25 mouse cellular contexts compared by ENCODE assay signal in genomic region chr2:51008251-51008533, GRCm38 (mm10).
DNase-seq lines count a peak whose midpoint lies in the region; ATAC-seq and TF ChIP-seq lines count a peak whose summit lies in the region.
"Had no signal": no experiment of that assay in that cellular context is flagged by ENCODE, and none has a peak within 500 bp of the region (broad histone marks: within the 10 kb centered on the region; RNA-seq: fewer than 3 reads in every experiment).

No protein-coding gene starts in this region.

- peak overlapping the region; percentile 51 for H3K27ac ChIP-seq in hindbrain, embryonic 10.5 days
- no peak overlapping the region for H3K27ac ChIP-seq in hindbrain, postnatal 0 days
- H3K27ac ChIP-seq in midbrain, embryonic 13.5 days = 0 out of 2 replicates have a peak overlapping the region, but pooled peaks have one; percentile 21
- no peak overlapping the region for H3K27ac ChIP-seq in midbrain, postnatal 0 days (ENCODE audit: low read depth, low read length)
- H3K27ac ChIP-seq in intestine, embryonic 16.5 days (ENCODE audit: low read length) = no peak overlapping the region
- H3K27ac ChIP-seq: embryonic facial prominence, embryonic 12.5 days; liver, embryonic 12.5 days; macrophage; stomach, embryonic 15.5 days had no signal

- ATAC-seq in hindbrain, postnatal 0 days = no peak
- ATAC-seq in midbrain, embryonic 13.5 days = no peak
- ATAC-seq in midbrain, postnatal 0 days (ENCODE audit: low FRiP score) = no peak
- peak; percentile 82 for ATAC-seq in intestine, embryonic 16.5 days
- ATAC-seq: liver, embryonic 12.5 days; liver, postnatal 0 days; lung, postnatal 0 days had no signal

- WGBS in hindbrain, embryonic 10.5 days = 52% methylated on average over 2 of the region's 2 CpGs
- WGBS in hindbrain, postnatal 0 days = 57% methylated on average over 2 of the region's 2 CpGs
- WGBS in midbrain, embryonic 13.5 days = 46% methylated on average over 2 of the region's 2 CpGs
- WGBS in midbrain, postnatal 0 days = 57% methylated on average over 2 of the region's 2 CpGs
- WGBS in intestine, embryonic 16.5 days = 66% methylated on average over 2 of the region's 2 CpGs

- H3K27me3 ChIP-seq in hindbrain, embryonic 10.5 days (ENCODE audit: insufficient read depth, poor library complexity, severe bottlenecking) = no peaks in the 10 kb centered on the region
- no peaks in the 10 kb centered on the region for H3K27me3 ChIP-seq in hindbrain, postnatal 0 days (ENCODE audit: insufficient read depth, low read length)
- no peaks in the 10 kb centered on the region for H3K27me3 ChIP-seq in midbrain, embryonic 13.5 days
- H3K27me3 ChIP-seq in midbrain, postnatal 0 days (ENCODE audit: insufficient read depth, low read length) = no peaks in the 10 kb centered on the region
- no peaks in the 10 kb centered on the region for H3K27me3 ChIP-seq in intestine, embryonic 16.5 days (replicated peaks; ENCODE audit: control insufficient read depth, insufficient read depth, low read length)
- H3K27me3 ChIP-seq: embryonic facial prominence, embryonic 12.5 days; hindbrain, embryonic 12.5 days; liver, embryonic 12.5 days; stomach, embryonic 15.5 days had no signal

- H3K4me3 ChIP-seq in hindbrain, embryonic 10.5 days = no peak overlapping the region
- H3K4me3 ChIP-seq in hindbrain, postnatal 0 days (ENCODE audit: low read length) = no peak overlapping the region
- H3K4me3 ChIP-seq in midbrain, embryonic 13.5 days (replicated peaks) = no peak overlapping the region
- no peak overlapping the region for H3K4me3 ChIP-seq in midbrain, postnatal 0 days (ENCODE audit: low read depth, low read length)
- no peak overlapping the region for H3K4me3 ChIP-seq in intestine, embryonic 16.5 days (ENCODE audit: low read length)
- H3K4me3 ChIP-seq: embryonic facial prominence, embryonic 12.5 days; hindbrain, embryonic 12.5 days; liver, embryonic 12.5 days; stomach, embryonic 15.5 days had no signal

- no peak for DNase-seq in hindbrain, embryonic 10.5 days (ENCODE audit: low spot score)
- DNase-seq in hindbrain, postnatal 0 days (ENCODE audit: low spot score) = no peak
- DNase-seq in midbrain, postnatal 0 days (ENCODE audit: low spot score) = no peak
- DNase-seq in embryo, embryonic 9.5 days (ENCODE audit: extremely low spot score) = no peak
- no peak for DNase-seq in adrenal gland, postnatal 36 days
- DNase-seq: adrenal gland, adult 8-10 months; B cell, adult 2 months; cerebellum, adult 11-12 months; cerebellum, postnatal 10 days; gastrocnemius, postnatal 14 days; kidney, adult 2 months; kidney, postnatal 36 days; left cerebral cortex, postnatal 4 days; liver, postnatal 0 days; right cerebral cortex, postnatal 25 days; thymus, postnatal 25 days had no signal

- H3K36me3 ChIP-seq in hindbrain, embryonic 10.5 days = no peaks in the 10 kb centered on the region
- H3K36me3 ChIP-seq in hindbrain, postnatal 0 days (ENCODE audit: insufficient read depth, low read length) = no peaks in the 10 kb centered on the region
- H3K36me3 ChIP-seq in midbrain, embryonic 13.5 days = no peaks in the 10 kb centered on the region
- peaks cover 6% of the 10 kb centered on the region; the same call in 1 of the 2 replicates for H3K36me3 ChIP-seq in midbrain, postnatal 0 days (ENCODE audit: insufficient read depth, low read length)
- H3K36me3 ChIP-seq in intestine, embryonic 16.5 days (ENCODE audit: control insufficient read depth, insufficient read depth, low read length) = no peaks in the 10 kb centered on the region
- H3K36me3 ChIP-seq: embryonic facial prominence, embryonic 12.5 days; G1E; hindbrain, embryonic 12.5 days; liver, embryonic 12.5 days; stomach, embryonic 15.5 days had no signal

- no peak overlapping the region for H3K4me2 ChIP-seq in hindbrain, postnatal 0 days (ENCODE audit: low read depth, low read length)
- H3K4me2 ChIP-seq in midbrain, embryonic 13.5 days (replicated peaks) = no peak overlapping the region
- no peak overlapping the region for H3K4me2 ChIP-seq in midbrain, postnatal 0 days (ENCODE audit: low read depth, low read length, poor library complexity, severe bottlenecking)
- no peak overlapping the region for H3K4me2 ChIP-seq in intestine, embryonic 16.5 days (ENCODE audit: low read depth, low read length)
- H3K4me2 ChIP-seq: embryonic facial prominence, embryonic 12.5 days; hindbrain, embryonic 12.5 days; liver, embryonic 12.5 days; stomach, embryonic 15.5 days had no signal

- no peak for TF ChIP-seq CTCF in hindbrain, postnatal 0 days (IDR thresholded peaks at IDR 0.05; ENCODE audit: low read depth)
- TF ChIP-seq CTCF in midbrain, postnatal 0 days (IDR thresholded peaks at IDR 0.05) = no peak

- peaks cover 30% of the 10 kb centered on the region for H3K4me1 ChIP-seq in hindbrain, embryonic 10.5 days (replicated peaks)
- H3K4me1 ChIP-seq in hindbrain, postnatal 0 days (ENCODE audit: insufficient read depth, low read length) = no peaks in the 10 kb centered on the region
- peaks cover 16% of the 10 kb centered on the region for H3K4me1 ChIP-seq in midbrain, embryonic 13.5 days (replicated peaks)
- H3K4me1 ChIP-seq in midbrain, postnatal 0 days (ENCODE audit: insufficient read depth, low read length) = no peaks in the 10 kb centered on the region
- 0 out of 2 replicates have a peak, but pooled peaks cover 2% of the 10 kb centered on the region for H3K4me1 ChIP-seq in intestine, embryonic 16.5 days (ENCODE audit: control insufficient read depth, insufficient read depth, low read length)
- H3K4me1 ChIP-seq: liver, embryonic 12.5 days had no signal

- H3K9ac ChIP-seq in hindbrain, postnatal 0 days (replicated peaks; ENCODE audit: low read length) = no peak overlapping the region
- no peak overlapping the region for H3K9ac ChIP-seq in midbrain, embryonic 13.5 days (replicated peaks)
- H3K9ac ChIP-seq in midbrain, postnatal 0 days (replicated peaks; ENCODE audit: low read length, poor library complexity, severe bottlenecking) = no peak overlapping the region
- H3K9ac ChIP-seq in intestine, embryonic 16.5 days (ENCODE audit: low read depth, low read length) = no peak overlapping the region
- H3K9ac ChIP-seq: embryonic facial prominence, embryonic 12.5 days; hindbrain, embryonic 12.5 days; liver, embryonic 12.5 days; liver, postnatal 0 days; stomach, embryonic 15.5 days had no signal

- no peaks in the 10 kb centered on the region for H3K9me3 ChIP-seq in hindbrain, embryonic 10.5 days
- no peaks in the 10 kb centered on the region for H3K9me3 ChIP-seq in hindbrain, postnatal 0 days (ENCODE audit: low read length)
- no peaks in the 10 kb centered on the region for H3K9me3 ChIP-seq in midbrain, embryonic 13.5 days
- H3K9me3 ChIP-seq in midbrain, postnatal 0 days (ENCODE audit: low read length) = no peaks in the 10 kb centered on the region
- H3K9me3 ChIP-seq in intestine, embryonic 16.5 days (ENCODE audit: control insufficient read depth, low read length) = no peaks in the 10 kb centered on the region
- H3K9me3 ChIP-seq: embryonic facial prominence, embryonic 12.5 days; hindbrain, embryonic 12.5 days; liver, embryonic 12.5 days; stomach, embryonic 15.5 days had no signal

Comparison
In these comparisons a context has a peak if more than half of its experiments do, and no peak if none do; other contexts are left out.
1. H3K27ac ChIP-seq: peak in hindbrain, embryonic 10.5 days (single experiment) and midbrain, embryonic 13.5 days (single experiment); none in hindbrain, postnatal 0 days (single experiment), midbrain, postnatal 0 days (single experiment) and intestine, embryonic 16.5 days (single experiment).